Mouse (Mus musculus): Measurements from ENCODE around the gene Ccnb2.

GRCm38 (mm10) chr9:70422661-70423060, 1.3 kb upstream of the Ccnb2 start:
- TF ChIP-seq GATA2 (IDR thresholded peaks at IDR 0.05; ENCODE audit: borderline replicate concordance, low read depth, low read length) (no peak), CTCF (IDR thresholded peaks at IDR 0.05; ENCODE audit: low read depth, low read length) (no peak), POLR2AphosphoS5 (IDR thresholded peaks at IDR 0.05; ENCODE audit: insufficient replicate concordance, low read depth, low read length) (no peak), TAL1 (conservative IDR thresholded peaks at IDR 0.05; ENCODE audit: low read depth, low read length) (no peak)
